Mouse (Mus musculus): ENCODE measurements around the gene Rps3. TPM values are rescaled to one million over a fixed set of nuclear protein-coding genes. Genes with fewer than 3 reads are reported as not detected.

Rps3 gene
- polyA plus RNA-seq, 1 experiment from 2014 or later, result 687 TPM

- H3K4me2 ChIP-seq (ENCODE audit: low read depth), result no peak overlapping the region
- no peaks in the 10 kb centered on the region for H3K27me3 ChIP-seq (ENCODE audit: control insufficient read depth, insufficient read depth, low read length)
- no peaks in the 10 kb centered on the region for H3K9me3 ChIP-seq (ENCODE audit: control insufficient read depth, low read length)
- ATAC-seq (ENCODE audit: insufficient read depth, low FRiP score, low TSS enrichment) (no peak), DNase-seq (ENCODE audit: low spot score) (no peak)
- no peak overlapping the region for H3K9ac ChIP-seq (ENCODE audit: low read length)
- WGBS, result 80% methylated on average over 4 of the region's 4 CpGs
- no peak overlapping the region for H3K27ac ChIP-seq (ENCODE audit: low read depth, low read length)
- no peaks in the 10 kb centered on the region for H3K4me1 ChIP-seq (ENCODE audit: control insufficient read depth, insufficient read depth, low read length)
- H3K36me3 ChIP-seq (ENCODE audit: control insufficient read depth, insufficient read depth, low read length), result no peaks in the 10 kb centered on the region
- no peak overlapping the region for H3K4me3 ChIP-seq (ENCODE audit: low read depth, low read length)
Measured at GRCm38 (mm10) chr7:99454044-99454443, 29.5 kb downstream of the Rps3 start.

GRCm38 (mm10) chr7:99452859-99453258, 30.7 kb downstream of the Rps3 start:
- no peak overlapping the region for H3K4me2 ChIP-seq (ENCODE audit: low read depth)
- H3K4me1 ChIP-seq (ENCODE audit: control insufficient read depth, insufficient read depth, low read length), result 0 out of 2 replicates have a peak, but pooled peaks cover 4% of the 10 kb centered on the region
- 87% methylated on average over 7 of the region's 7 CpGs for WGBS
- H3K9ac ChIP-seq (ENCODE audit: low read length), result no peak overlapping the region
- no peaks in the 10 kb centered on the region for H3K36me3 ChIP-seq (ENCODE audit: control insufficient read depth, insufficient read depth, low read length)
- ATAC-seq (ENCODE audit: insufficient read depth, low FRiP score, low TSS enrichment) (no peak), DNase-seq (ENCODE audit: low spot score) (no peak)
- H3K27me3 ChIP-seq (ENCODE audit: control insufficient read depth, insufficient read depth, low read length), result no peaks in the 10 kb centered on the region
- H3K27ac ChIP-seq (ENCODE audit: low read depth, low read length), result no peak overlapping the region
- no peaks in the 10 kb centered on the region for H3K9me3 ChIP-seq (ENCODE audit: control insufficient read depth, low read length)
- H3K4me3 ChIP-seq (ENCODE audit: low read depth, low read length), result no peak overlapping the region

- Histone ChIP-seq H3K36me3 (ENCODE audit: control insufficient read depth, insufficient read depth, low read length) (no peaks in the 10 kb centered on the region), H3K27ac (ENCODE audit: low read depth, low read length) (no peak overlapping the region), H3K4me2 (ENCODE audit: low read depth) (no peak overlapping the region), H3K4me1 (ENCODE audit: control insufficient read depth, insufficient read depth, low read length) (0 out of 2 replicates have a peak, but pooled peaks cover 5% of the 10 kb centered on the region), H3K4me3 (ENCODE audit: low read depth, low read length) (no peak overlapping the region), H3K9me3 (ENCODE audit: control insufficient read depth, low read length) (no peaks in the 10 kb centered on the region), H3K27me3 (ENCODE audit: control insufficient read depth, insufficient read depth, low read length) (no peaks in the 10 kb centered on the region), H3K9ac (ENCODE audit: low read length) (no peak overlapping the region)
- ATAC-seq (ENCODE audit: insufficient read depth, low FRiP score, low TSS enrichment) (peak; percentile 29; the same call in 1 of the 2 replicates), DNase-seq (ENCODE audit: low spot score) (peak; percentile 76)
- WGBS, result 0% methylated on average over 3 of the region's 3 CpGs
Measured at GRCm38 (mm10) chr7:99450703-99451102, 32.8 kb downstream of the Rps3 start.

GRCm38 (mm10) chr7:99449751-99450150, 33.8 kb downstream of the Rps3 start:
- Histone ChIP-seq H3K4me2 (ENCODE audit: low read depth) (no peak overlapping the region), H3K27ac (ENCODE audit: low read depth, low read length) (0 out of 2 replicates have a peak overlapping the region, but pooled peaks have one; percentile 64), H3K27me3 (ENCODE audit: control insufficient read depth, insufficient read depth, low read length) (no peaks in the 10 kb centered on the region), H3K36me3 (ENCODE audit: control insufficient read depth, insufficient read depth, low read length) (no peaks in the 10 kb centered on the region), H3K4me1 (ENCODE audit: control insufficient read depth, insufficient read depth, low read length) (0 out of 2 replicates have a peak, but pooled peaks cover 6% of the 10 kb centered on the region), H3K9ac (ENCODE audit: low read length) (no peak overlapping the region), H3K4me3 (ENCODE audit: low read depth, low read length) (no peak overlapping the region), H3K9me3 (ENCODE audit: control insufficient read depth, low read length) (no peaks in the 10 kb centered on the region)
- WGBS, result 53% methylated on average over 3 of the region's 3 CpGs
- peak; percentile 49 for DNase-seq (ENCODE audit: low spot score)
- ATAC-seq (ENCODE audit: insufficient read depth, low FRiP score, low TSS enrichment), result no peak

GRCm38 (mm10) chr7:99449063-99449462, 34.5 kb downstream of the Rps3 start:
- Histone ChIP-seq H3K4me3 (ENCODE audit: low read depth, low read length) (no peak overlapping the region), H3K4me1 (ENCODE audit: control insufficient read depth, insufficient read depth, low read length) (0 out of 2 replicates have a peak, but pooled peaks cover 6% of the 10 kb centered on the region), H3K27me3 (ENCODE audit: control insufficient read depth, insufficient read depth, low read length) (no peaks in the 10 kb centered on the region), H3K9ac (ENCODE audit: low read length) (no peak overlapping the region), H3K9me3 (ENCODE audit: control insufficient read depth, low read length) (no peaks in the 10 kb centered on the region), H3K36me3 (ENCODE audit: control insufficient read depth, insufficient read depth, low read length) (no peaks in the 10 kb centered on the region), H3K27ac (ENCODE audit: low read depth, low read length) (peak overlapping the region; percentile 64; the same call in 1 of the 2 replicates), H3K4me2 (ENCODE audit: low read depth) (no peak overlapping the region)
- 67% methylated on average over 8 of the region's 8 CpGs for WGBS
- ATAC-seq (ENCODE audit: insufficient read depth, low FRiP score, low TSS enrichment) (no peak), DNase-seq (ENCODE audit: low spot score) (no peak)

GRCm38 (mm10) chr7:99448619-99449018, 34.9 kb downstream of the Rps3 start:
- no peak overlapping the region for H3K4me2 ChIP-seq (ENCODE audit: low read depth)
- H3K36me3 ChIP-seq (ENCODE audit: control insufficient read depth, insufficient read depth, low read length), result no peaks in the 10 kb centered on the region
- no peaks in the 10 kb centered on the region for H3K27me3 ChIP-seq (ENCODE audit: control insufficient read depth, insufficient read depth, low read length)
- ATAC-seq (ENCODE audit: insufficient read depth, low FRiP score, low TSS enrichment), result no peak
- no peak overlapping the region for H3K9ac ChIP-seq (ENCODE audit: low read length)
- H3K4me1 ChIP-seq (ENCODE audit: control insufficient read depth, insufficient read depth, low read length), result 0 out of 2 replicates have a peak, but pooled peaks cover 6% of the 10 kb centered on the region
- no peak overlapping the region for H3K4me3 ChIP-seq (ENCODE audit: low read depth, low read length)
- 80% methylated on average over 5 of the region's 5 CpGs for WGBS
- no peak for DNase-seq (ENCODE audit: low spot score)
- H3K27ac ChIP-seq (ENCODE audit: low read depth, low read length), result no peak overlapping the region; the same call in 1 of the 2 replicates
- no peaks in the 10 kb centered on the region for H3K9me3 ChIP-seq (ENCODE audit: control insufficient read depth, low read length)

GRCm38 (mm10) chr7:99447323-99447722, 36.2 kb downstream of the Rps3 start:
- no peak overlapping the region for H3K9ac ChIP-seq (ENCODE audit: low read length)
- no peak for DNase-seq (ENCODE audit: low spot score)
- WGBS, result 59% methylated on average over 5 of the region's 5 CpGs
- no peak overlapping the region for H3K4me2 ChIP-seq (ENCODE audit: low read depth)
- no peaks in the 10 kb centered on the region for H3K27me3 ChIP-seq (ENCODE audit: control insufficient read depth, insufficient read depth, low read length)
- H3K4me3 ChIP-seq (ENCODE audit: low read depth, low read length), result no peak overlapping the region
- no peak overlapping the region for H3K27ac ChIP-seq (ENCODE audit: low read depth, low read length)
- 0 out of 2 replicates have a peak, but pooled peaks cover 6% of the 10 kb centered on the region for H3K4me1 ChIP-seq (ENCODE audit: control insufficient read depth, insufficient read depth, low read length)
- ATAC-seq (ENCODE audit: insufficient read depth, low FRiP score, low TSS enrichment), result no peak
- no peaks in the 10 kb centered on the region for H3K36me3 ChIP-seq (ENCODE audit: control insufficient read depth, insufficient read depth, low read length)
- H3K9me3 ChIP-seq (ENCODE audit: control insufficient read depth, low read length), result no peaks in the 10 kb centered on the region

- Histone ChIP-seq H3K9me3 (ENCODE audit: control insufficient read depth, low read length) (no peaks in the 10 kb centered on the region), H3K4me2 (ENCODE audit: low read depth) (no peak overlapping the region), H3K27me3 (ENCODE audit: control insufficient read depth, insufficient read depth, low read length) (no peaks in the 10 kb centered on the region), H3K36me3 (ENCODE audit: control insufficient read depth, insufficient read depth, low read length) (no peaks in the 10 kb centered on the region), H3K4me3 (ENCODE audit: low read depth, low read length) (no peak overlapping the region), H3K9ac (ENCODE audit: low read length) (no peak overlapping the region), H3K4me1 (ENCODE audit: control insufficient read depth, insufficient read depth, low read length) (peaks cover 6% of the 10 kb centered on the region; the same call in 1 of the 2 replicates), H3K27ac (ENCODE audit: low read depth, low read length) (no peak overlapping the region)
- 53% methylated on average over 2 of the region's 2 CpGs for WGBS
- DNase-seq (ENCODE audit: low spot score) (peak; percentile 54), ATAC-seq (ENCODE audit: insufficient read depth, low FRiP score, low TSS enrichment) (no peak)
Measured at GRCm38 (mm10) chr7:99445833-99446232, 37.7 kb downstream of the Rps3 start.

- Histone ChIP-seq H3K27ac (ENCODE audit: low read depth, low read length) (no peak overlapping the region), H3K4me1 (ENCODE audit: control insufficient read depth, insufficient read depth, low read length) (peaks cover 6% of the 10 kb centered on the region; the same call in 1 of the 2 replicates), H3K9me3 (ENCODE audit: control insufficient read depth, low read length) (no peaks in the 10 kb centered on the region), H3K4me2 (ENCODE audit: low read depth) (no peak overlapping the region), H3K9ac (ENCODE audit: low read length) (no peak overlapping the region), H3K36me3 (ENCODE audit: control insufficient read depth, insufficient read depth, low read length) (no peaks in the 10 kb centered on the region), H3K27me3 (ENCODE audit: control insufficient read depth, insufficient read depth, low read length) (no peaks in the 10 kb centered on the region), H3K4me3 (ENCODE audit: low read depth, low read length) (no peak overlapping the region)
- DNase-seq (ENCODE audit: low spot score) (no peak), ATAC-seq (ENCODE audit: insufficient read depth, low FRiP score, low TSS enrichment) (no peak)
- WGBS, result 63% methylated on average over 6 of the region's 6 CpGs
Measured at GRCm38 (mm10) chr7:99444012-99444411, 39.5 kb downstream of the Rps3 start.
